Mouse (Mus musculus): ENCODE results near the gene Hpgds. TPM values are rescaled to one million over a fixed set of nuclear protein-coding genes. Genes with fewer than 3 reads are reported as not detected.

Gene Hpgds
- 5.0 and 6.0 TPM in 2 replicates for polyA plus RNA-seq (2015; fragmentation: Nextera tagmentation; extraction: Ambion mirVana)

GRCm38 (mm10) chr6:65144621-65145205, at the start of gene Hpgds:
Hpgds (minus strand) TSS chr6:65144908.
- Histone ChIP-seq H3K4me3 (replicated peaks) (no peak within 1 kb of the TSS), H3K9ac (replicated peaks) (no peak within 1 kb of the TSS), H3K27ac (replicated peaks) (no peak within 1 kb of the TSS), H3K9me3 (replicated peaks) (no peaks in the 10 kb centered on the region), H3K4me2 (peak within 1 kb of the TSS; percentile 41), H3K4me1 (peaks cover 4% of the 10 kb centered on the region), H3K27me3 (replicated peaks) (no peaks in the 10 kb centered on the region), H3K36me3 (no peaks in the 10 kb centered on the region)
- ATAC-seq (ENCODE audit: low FRiP score): peak; percentile 57; the same call in 1 of the 2 replicates
- 17% methylated on average over 16 of the region's 16 CpGs for WGBS

- ATAC-seq (ENCODE audit: low FRiP score): no peak
- H3K9ac ChIP-seq (replicated peaks): no peak overlapping the region
- no peaks in the 10 kb centered on the region for H3K4me1 ChIP-seq
- no peaks in the 10 kb centered on the region for H3K36me3 ChIP-seq
- no peak overlapping the region for H3K27ac ChIP-seq (replicated peaks)
- no peaks in the 10 kb centered on the region for H3K27me3 ChIP-seq (replicated peaks)
- no peak overlapping the region for H3K4me2 ChIP-seq
- 80% methylated on average over 5 of the region's 5 CpGs for WGBS
- H3K4me3 ChIP-seq (replicated peaks): no peak overlapping the region
- H3K9me3 ChIP-seq (replicated peaks): no peaks in the 10 kb centered on the region
Measured at GRCm38 (mm10) chr6:65164977-65165376, 20.3 kb upstream of the Hpgds start.

GRCm38 (mm10) chr6:65164137-65164536, 19.4 kb upstream of the Hpgds start:
- Histone ChIP-seq H3K36me3 (no peaks in the 10 kb centered on the region), H3K27ac (replicated peaks) (0 out of 2 replicates have a peak overlapping the region, but pooled peaks have one; percentile 28), H3K9me3 (replicated peaks) (no peaks in the 10 kb centered on the region), H3K9ac (replicated peaks) (no peak overlapping the region), H3K4me2 (no peak overlapping the region), H3K4me3 (replicated peaks) (no peak overlapping the region), H3K4me1 (no peaks in the 10 kb centered on the region), H3K27me3 (replicated peaks) (no peaks in the 10 kb centered on the region)
- 82% methylated on average over 6 of the region's 6 CpGs for WGBS
- ATAC-seq (ENCODE audit: low FRiP score): no peak

DNA sequence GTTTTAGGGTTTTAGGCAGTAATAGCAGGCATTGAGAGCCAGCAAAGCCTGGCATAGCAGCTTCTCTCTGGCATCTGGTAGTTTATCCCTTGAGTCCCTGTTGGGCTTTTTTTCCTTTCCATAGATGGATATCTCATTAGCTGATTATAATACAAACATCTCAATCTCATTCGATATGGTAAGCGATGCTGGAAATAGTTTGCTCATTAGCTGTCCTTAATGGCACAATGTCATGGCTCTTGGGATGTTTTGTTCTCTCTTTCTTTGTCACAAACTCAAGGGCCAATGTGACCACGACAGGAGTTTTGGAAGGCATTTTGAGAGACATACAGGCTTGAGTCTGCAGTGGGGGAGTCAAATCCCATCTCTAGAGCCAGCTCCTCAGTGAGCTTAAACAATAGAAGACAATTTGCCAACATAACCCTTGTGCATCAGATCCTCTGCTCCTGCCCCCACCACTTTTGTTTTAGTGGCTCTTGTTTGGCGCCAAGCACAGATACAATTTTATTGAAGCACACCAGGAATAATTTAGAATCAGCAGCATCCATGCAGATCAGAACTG, 14.8 kb upstream of the Hpgds start:
- no peak overlapping the region for H3K27ac ChIP-seq (replicated peaks)
- H3K4me3 ChIP-seq (replicated peaks): no peak overlapping the region
- ATAC-seq (ENCODE audit: low FRiP score): 0 out of 2 replicates have a peak, but pooled peaks have one; percentile 41
- no peaks in the 10 kb centered on the region for H3K27me3 ChIP-seq (replicated peaks)
- H3K4me2 ChIP-seq: no peak overlapping the region
- 69% methylated on average over 4 of the region's 4 CpGs for WGBS
- no peaks in the 10 kb centered on the region for H3K36me3 ChIP-seq
- no peak overlapping the region for H3K9ac ChIP-seq (replicated peaks)
- H3K9me3 ChIP-seq (replicated peaks): no peaks in the 10 kb centered on the region
- H3K4me1 ChIP-seq: no peaks in the 10 kb centered on the region

GRCm38 (mm10) chr6:65157042-65157441, 12.3 kb upstream of the Hpgds start:
- no peak for ATAC-seq (ENCODE audit: low FRiP score)
- no peak overlapping the region for H3K27ac ChIP-seq (replicated peaks)
- H3K9me3 ChIP-seq (replicated peaks): no peaks in the 10 kb centered on the region
- no peaks in the 10 kb centered on the region for H3K4me1 ChIP-seq
- H3K4me2 ChIP-seq: no peak overlapping the region
- no peaks in the 10 kb centered on the region for H3K27me3 ChIP-seq (replicated peaks)
- H3K9ac ChIP-seq (replicated peaks): no peak overlapping the region
- no peaks in the 10 kb centered on the region for H3K36me3 ChIP-seq
- no peak overlapping the region for H3K4me3 ChIP-seq (replicated peaks)
- WGBS: 95% methylated on average over 4 of the region's 4 CpGs

- Histone ChIP-seq H3K4me1 (no peaks in the 10 kb centered on the region), H3K36me3 (no peaks in the 10 kb centered on the region), H3K4me3 (replicated peaks) (no peak overlapping the region), H3K9me3 (replicated peaks) (no peaks in the 10 kb centered on the region), H3K27me3 (replicated peaks) (no peaks in the 10 kb centered on the region), H3K4me2 (no peak overlapping the region), H3K27ac (replicated peaks) (no peak overlapping the region), H3K9ac (replicated peaks) (no peak overlapping the region)
- WGBS: 82% methylated on average over 3 of the region's 3 CpGs
- no peak for ATAC-seq (ENCODE audit: low FRiP score)
Measured at GRCm38 (mm10) chr6:65153570-65153969, 8.9 kb upstream of the Hpgds start.

DNA sequence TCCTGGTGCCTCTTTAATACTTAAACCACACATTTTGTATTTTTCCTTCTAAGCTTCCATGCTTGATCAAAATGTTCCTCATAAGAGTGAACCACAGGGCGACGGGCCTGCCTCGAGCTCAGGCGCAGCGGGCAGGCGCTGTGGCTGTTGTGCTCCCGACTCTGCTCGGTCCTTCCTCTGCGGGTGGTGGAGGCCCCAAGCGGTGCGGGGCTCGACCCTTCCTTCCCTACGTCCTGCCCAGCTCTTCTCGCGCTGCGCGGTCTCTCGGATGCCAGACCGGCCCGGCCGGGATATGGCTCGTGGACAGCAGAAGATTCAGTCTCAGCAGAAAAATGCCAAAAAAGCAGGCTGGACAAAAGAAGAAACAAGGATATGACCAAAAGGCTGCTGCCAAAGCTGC, 6.0 kb upstream of the Hpgds start:
- Histone ChIP-seq H3K27me3 (replicated peaks) (no peaks in the 10 kb centered on the region), H3K36me3 (no peaks in the 10 kb centered on the region), H3K9ac (replicated peaks) (no peak overlapping the region), H3K27ac (replicated peaks) (no peak overlapping the region), H3K4me1 (no peaks in the 10 kb centered on the region), H3K9me3 (replicated peaks) (no peaks in the 10 kb centered on the region), H3K4me2 (peak overlapping the region; percentile 53), H3K4me3 (replicated peaks) (peak overlapping the region; percentile 19; the same call in 1 of the 2 replicates)
- WGBS: 7% methylated on average over 22 of the region's 22 CpGs
- ATAC-seq (ENCODE audit: low FRiP score): no peak

DNA sequence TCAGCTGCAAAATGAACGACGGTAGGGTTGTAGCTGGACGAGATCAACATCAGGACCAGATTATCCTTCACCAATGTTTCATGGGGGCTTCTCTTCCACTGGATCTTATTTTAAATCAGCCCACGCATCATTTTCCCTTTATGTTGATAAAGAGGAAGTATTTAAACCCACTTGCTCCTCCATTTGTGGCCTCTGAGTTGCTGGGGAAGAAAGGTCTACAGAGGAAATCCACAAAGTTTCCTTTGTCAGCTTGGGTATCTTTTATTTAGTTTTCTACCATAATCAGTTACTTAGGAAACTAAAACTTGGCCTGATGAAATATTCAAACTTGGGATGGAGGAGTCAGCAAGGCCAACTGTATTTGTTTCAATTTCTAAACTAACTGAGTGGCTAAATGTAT, 1.7 kb upstream of the Hpgds start:
- ATAC-seq (ENCODE audit: low FRiP score): no peak
- Histone ChIP-seq H3K27ac (replicated peaks) (no peak overlapping the region), H3K9ac (replicated peaks) (no peak overlapping the region), H3K4me2 (no peak overlapping the region), H3K36me3 (no peaks in the 10 kb centered on the region), H3K4me3 (replicated peaks) (no peak overlapping the region), H3K9me3 (replicated peaks) (no peaks in the 10 kb centered on the region), H3K27me3 (replicated peaks) (no peaks in the 10 kb centered on the region), H3K4me1 (peaks cover 4% of the 10 kb centered on the region)
- 95% methylated on average over 4 of the region's 4 CpGs for WGBS

- no peaks in the 10 kb centered on the region for H3K36me3 ChIP-seq
- peaks cover 4% of the 10 kb centered on the region for H3K4me1 ChIP-seq
- H3K4me3 ChIP-seq (replicated peaks): no peak overlapping the region
- no peak overlapping the region for H3K27ac ChIP-seq (replicated peaks)
- no peaks in the 10 kb centered on the region for H3K9me3 ChIP-seq (replicated peaks)
- 90% methylated on average over 1 of the region's 1 CpGs for WGBS
- H3K4me2 ChIP-seq: no peak overlapping the region
- no peaks in the 10 kb centered on the region for H3K27me3 ChIP-seq (replicated peaks)
- H3K9ac ChIP-seq (replicated peaks): no peak overlapping the region
- ATAC-seq (ENCODE audit: low FRiP score): no peak
Measured at GRCm38 (mm10) chr6:65142316-65142715, 2.4 kb downstream of the Hpgds start.

DNA sequence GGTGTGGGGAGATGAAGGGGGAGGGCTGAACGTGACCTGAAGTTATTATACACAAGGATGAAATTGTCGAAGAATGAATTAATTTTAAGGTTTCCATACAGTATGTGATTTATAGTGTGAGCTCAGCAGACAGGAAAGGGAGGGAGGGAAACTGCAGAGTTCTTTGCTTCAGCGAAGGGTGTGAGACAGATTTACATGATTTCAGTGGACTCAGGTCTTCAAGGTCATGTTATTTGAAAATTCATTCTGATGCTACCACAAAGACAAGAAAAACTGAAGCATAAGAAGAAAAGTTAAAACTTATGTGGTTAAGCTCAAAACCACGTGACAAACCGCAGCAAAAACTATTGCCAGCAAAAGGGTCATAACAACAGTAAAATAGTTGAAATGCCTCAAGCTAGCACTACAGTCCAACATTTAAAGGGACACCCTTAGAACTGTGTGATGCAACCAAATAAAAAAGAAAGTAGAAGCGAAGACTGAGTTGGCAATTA, 3.9 kb downstream of the Hpgds start:
- ATAC-seq (ENCODE audit: low FRiP score): no peak
- no peak overlapping the region for H3K27ac ChIP-seq (replicated peaks)

DNA sequence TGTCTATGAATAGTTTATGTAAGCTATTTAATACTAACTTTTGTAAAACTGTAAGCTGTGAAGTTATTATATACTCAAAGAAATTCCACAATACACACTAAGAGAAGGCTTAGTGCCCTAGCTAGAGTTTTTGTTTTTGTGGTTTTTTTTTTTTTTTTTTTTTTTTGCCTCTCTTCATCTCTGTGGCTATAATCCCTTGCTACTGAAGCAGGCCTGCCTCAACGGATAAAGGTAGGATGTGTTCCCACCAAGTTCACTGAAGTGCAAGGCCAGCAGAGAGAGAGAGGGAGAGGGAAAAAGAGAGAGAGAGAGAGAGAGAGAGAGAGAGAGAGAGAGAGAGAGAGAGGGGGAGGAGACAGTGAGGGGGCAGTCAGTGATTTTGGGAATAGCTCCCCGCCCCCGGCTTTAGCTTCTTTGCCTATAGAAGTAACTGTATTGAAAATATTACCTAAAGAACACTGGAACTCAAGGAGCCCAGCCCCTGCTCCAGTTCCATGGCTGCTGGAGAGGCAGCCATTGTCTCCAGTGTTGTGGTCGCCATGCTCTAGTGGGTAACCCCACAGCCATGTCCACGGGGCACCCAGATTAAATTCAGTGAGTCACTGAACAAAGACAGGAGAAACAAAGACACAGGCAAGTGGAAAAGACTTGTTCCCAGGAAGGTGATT, 4.5 kb downstream of the Hpgds start:
- Histone ChIP-seq H3K4me1 (peaks cover 4% of the 10 kb centered on the region), H3K27me3 (replicated peaks) (no peaks in the 10 kb centered on the region), H3K9ac (replicated peaks) (no peak overlapping the region), H3K36me3 (no peaks in the 10 kb centered on the region), H3K27ac (replicated peaks) (no peak overlapping the region), H3K9me3 (replicated peaks) (no peaks in the 10 kb centered on the region), H3K4me2 (no peak overlapping the region), H3K4me3 (replicated peaks) (no peak overlapping the region)
- ATAC-seq (ENCODE audit: low FRiP score): no peak
- 50% methylated on average over 5 of the region's 5 CpGs for WGBS

More for the DNA sequence above, 3.9 kb downstream of the Hpgds start:
- Histone ChIP-seq H3K27me3 (replicated peaks) (no peaks in the 10 kb centered on the region), H3K4me2 (no peak overlapping the region), H3K9ac (replicated peaks) (no peak overlapping the region), H3K9me3 (replicated peaks) (no peaks in the 10 kb centered on the region), H3K36me3 (no peaks in the 10 kb centered on the region), H3K4me3 (replicated peaks) (no peak overlapping the region), H3K4me1 (peaks cover 4% of the 10 kb centered on the region)
- WGBS: 59% methylated on average over 6 of the region's 6 CpGs

- no peak for ATAC-seq (ENCODE audit: low FRiP score)
- Histone ChIP-seq H3K36me3 (no peaks in the 10 kb centered on the region), H3K27ac (replicated peaks) (no peak overlapping the region), H3K4me1 (no peaks in the 10 kb centered on the region), H3K27me3 (replicated peaks) (no peaks in the 10 kb centered on the region), H3K9ac (replicated peaks) (no peak overlapping the region), H3K4me3 (replicated peaks) (no peak overlapping the region), H3K4me2 (no peak overlapping the region), H3K9me3 (replicated peaks) (no peaks in the 10 kb centered on the region)
- 81% methylated on average over 1 of the region's 1 CpGs for WGBS
Measured at GRCm38 (mm10) chr6:65138243-65138642, 6.5 kb downstream of the Hpgds start.

All from neural tube, embryonic 15.5 days (tissue).